Mouse (Mus musculus) layer of hippocampus, postnatal 25 days (tissue): ENCODE data around the gene Pla2g5. TPM values are rescaled to one million over a fixed set of nuclear protein-coding genes. Genes with fewer than 3 reads are reported as not detected.
A peak's percentile ranks its signal among the peaks of the same experiment; 100 is the strongest.
"Not testable (repeated sequence)": the region's sequence is repeated elsewhere in the genome, so short reads cannot be mapped to it uniquely, and the experiment has no call there.

Experiments used
- DNase-seq, 2 experiments: peaks; one replicate each; pipeline ENCODE4 v3.0.0; 2022; ENCODE audit warnings: mixed read lengths in 2 of 2, low spot score in 1 of 2; ENCODE audit errors: extremely low spot score in 1 of 2
- total RNA-seq, 2 experiments: library from RNA; stranded (reverse); gene quantifications; 2 replicates each; pipeline ENCODE4 v1.2.3; 2021

The Pla2g5 gene
- 1 to 10 TPM in 1 of 2 experiments, under 1 TPM in 1; 0.76 to 1.1 TPM for total RNA-seq

DNA sequence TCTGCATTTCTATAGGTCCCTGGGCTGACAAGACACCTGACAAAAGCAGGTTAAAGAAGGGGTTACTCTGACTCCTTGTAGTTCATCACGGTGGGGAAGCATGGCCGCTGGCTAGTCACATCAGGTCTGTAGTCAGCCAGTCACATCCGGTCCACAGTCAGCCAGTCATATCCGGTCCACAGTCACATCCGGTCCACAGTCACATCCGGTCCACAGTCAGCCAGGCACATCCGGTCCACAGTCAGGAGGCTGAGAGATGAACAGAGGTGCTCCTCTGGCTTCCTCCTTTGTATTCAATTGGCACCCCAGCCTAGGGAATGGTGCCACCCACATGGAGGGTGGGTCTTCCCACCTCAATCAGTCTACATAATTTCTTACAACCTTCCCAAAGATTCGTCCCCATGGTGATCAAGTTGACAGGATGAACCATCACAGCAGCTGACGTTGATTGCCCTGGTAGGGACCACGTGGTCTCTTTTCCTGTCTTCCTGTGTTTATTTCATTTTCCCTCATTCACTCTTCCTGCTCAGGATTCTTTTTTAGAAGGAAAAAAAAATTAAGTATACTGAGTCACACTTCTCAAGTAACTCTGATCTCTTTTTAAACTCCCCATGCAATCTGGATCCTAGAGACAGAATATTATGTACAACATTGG is at the start of gene Pla2g5:
Gene Pla2g5, minus strand, starts transcription at position 139 of the 655 bp plus-strand sequence.
- no peak for DNase-seq

GRCm38 (mm10) chr4:138905624-138906337 is 42.5 kb upstream of the Pla2g5 start:
- no peak for DNase-seq

GRCm38 (mm10) chr4:138899361-138899760 is 36.1 kb upstream of the Pla2g5 start:
- no peak for DNase-seq

GRCm38 (mm10) chr4:138893789-138894188 is 30.5 kb upstream of the Pla2g5 start:
- not testable (repeated sequence) for DNase-seq

- DNase-seq: no peak
Observed at GRCm38 (mm10) chr4:138892655-138893054, 29.4 kb upstream of the Pla2g5 start.

DNA sequence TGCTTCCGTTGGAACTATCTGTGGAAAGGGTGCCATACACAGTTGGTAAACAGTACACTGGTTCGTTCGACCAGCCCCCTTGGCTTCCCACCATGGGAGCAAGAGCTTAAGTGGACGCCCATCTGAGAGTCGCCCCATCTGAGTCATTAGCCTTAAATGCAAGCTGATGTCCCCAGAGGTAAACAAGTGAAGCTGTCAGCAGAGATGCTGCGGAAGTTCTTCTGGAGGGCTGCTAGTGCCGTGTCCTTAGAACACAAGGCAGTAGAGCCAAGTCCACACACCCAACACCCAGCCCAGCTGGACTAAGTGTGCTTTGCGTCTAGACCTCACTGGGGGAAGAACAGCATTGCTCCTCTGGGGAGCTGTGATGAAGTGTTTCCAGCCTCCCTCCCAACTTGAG is 26.4 kb upstream of the Pla2g5 start:
- DNase-seq: no peak

DNA sequence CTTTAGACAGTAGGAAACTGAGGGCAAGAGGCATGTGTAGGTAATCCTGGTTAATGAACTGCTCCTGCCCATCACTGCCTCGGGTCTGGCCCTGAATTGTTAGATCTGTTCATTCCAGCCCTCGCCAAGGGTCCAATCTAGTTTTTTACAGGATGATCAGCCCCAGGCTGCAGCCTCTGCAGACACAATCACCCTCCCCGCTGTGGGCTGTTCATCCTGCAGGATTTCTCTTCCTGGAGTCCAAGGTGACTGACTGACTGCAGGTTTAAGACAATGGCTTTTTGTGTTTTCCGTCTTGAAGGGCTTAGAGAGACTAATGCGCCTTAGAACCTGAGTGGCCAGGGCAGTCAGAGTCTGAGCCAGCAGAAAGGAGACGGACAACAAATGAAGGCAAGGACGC is 25.9 kb upstream of the Pla2g5 start:
- no peak for DNase-seq

- peak; percentile 86 to 99 for DNase-seq
Observed at GRCm38 (mm10) chr4:138884261-138884660, 21.0 kb upstream of the Pla2g5 start.

- DNase-seq: no peak
Observed at GRCm38 (mm10) chr4:138882179-138882578, 18.9 kb upstream of the Pla2g5 start.

DNA sequence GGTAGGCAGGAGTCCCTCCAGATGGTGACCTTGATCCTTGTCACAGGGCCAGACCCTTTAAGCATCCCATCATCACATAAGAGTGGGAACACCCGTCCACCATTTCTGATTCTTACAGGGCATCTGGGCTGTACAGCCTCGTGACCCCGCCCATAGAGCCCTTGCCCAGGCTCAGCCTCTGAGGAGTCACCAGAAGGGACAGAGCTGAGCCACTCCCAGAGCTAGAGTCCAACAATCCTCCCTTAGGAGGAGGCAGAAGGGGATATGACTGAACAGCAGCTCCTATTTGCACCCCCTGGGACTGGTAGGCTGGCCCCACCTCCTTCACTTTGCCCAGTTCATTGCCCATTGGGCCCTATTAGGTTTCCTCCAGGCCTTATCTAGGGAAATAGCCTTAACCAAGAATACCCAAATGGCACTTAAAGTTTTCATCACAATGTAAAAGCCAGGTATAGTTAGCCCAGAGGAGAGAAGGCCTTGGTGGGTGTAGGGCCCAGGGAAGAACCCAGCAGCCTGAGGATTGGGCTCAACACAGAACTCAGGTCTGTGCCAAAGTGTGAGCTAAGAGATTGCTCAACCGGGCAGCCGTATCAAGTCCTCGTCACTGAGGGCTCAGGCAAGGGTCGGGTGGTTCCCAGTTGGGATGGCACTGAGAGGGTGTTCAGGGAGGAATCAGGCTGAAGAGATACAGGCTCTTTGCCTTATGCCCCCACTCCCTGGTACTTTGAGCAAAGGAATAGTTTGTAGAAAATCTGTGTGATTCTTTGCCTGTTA is 17.7 kb upstream of the Pla2g5 start:
- no peak for DNase-seq

- DNase-seq: no peak
Observed at GRCm38 (mm10) chr4:138879808-138880207, 16.5 kb upstream of the Pla2g5 start.

DNA sequence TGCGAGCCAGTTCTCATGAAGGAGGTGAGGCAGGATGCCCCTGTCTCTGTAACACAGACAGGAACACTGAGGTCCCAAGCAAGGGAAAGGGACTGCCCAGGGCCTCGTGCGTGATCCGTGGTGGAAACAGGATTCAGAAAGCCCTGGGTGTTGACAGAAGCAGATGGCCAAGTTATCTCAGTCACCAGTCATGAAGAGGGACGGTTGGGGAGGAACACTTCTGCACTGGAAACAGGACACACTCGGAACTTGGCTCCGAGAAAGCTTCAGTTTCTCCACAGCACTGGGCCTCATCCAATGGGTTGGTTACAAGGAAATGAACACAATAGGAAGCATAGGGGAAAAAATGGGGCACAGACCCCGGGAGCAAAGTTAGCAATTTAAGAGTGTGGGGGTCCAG is 15.5 kb upstream of the Pla2g5 start:
- DNase-seq: no peak

DNA sequence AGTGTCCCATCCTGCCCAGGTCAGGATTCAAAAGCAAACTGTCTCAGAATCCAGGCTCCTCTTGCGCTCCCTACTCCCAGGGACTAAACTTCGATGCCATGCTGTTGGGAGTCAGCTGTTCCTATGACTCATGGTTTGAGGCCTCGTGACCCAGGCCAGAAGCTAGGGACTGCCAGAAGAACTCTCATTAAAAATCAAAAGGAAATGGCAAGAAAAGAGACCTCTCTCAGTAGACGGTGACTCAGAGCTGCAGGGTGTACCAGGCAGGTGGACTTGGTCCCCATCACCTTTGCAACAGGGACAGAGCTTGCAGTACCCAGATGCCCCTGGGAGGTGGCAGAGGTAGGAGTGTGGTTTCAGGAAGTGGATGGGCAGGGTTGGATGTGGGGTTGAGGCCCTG is 14.4 kb upstream of the Pla2g5 start, which contains the start of gene Pla2g2e:
Gene Pla2g2e, plus strand, starts transcription at position 212 of the 400 bp plus-strand sequence.
- no peak for DNase-seq

DNA sequence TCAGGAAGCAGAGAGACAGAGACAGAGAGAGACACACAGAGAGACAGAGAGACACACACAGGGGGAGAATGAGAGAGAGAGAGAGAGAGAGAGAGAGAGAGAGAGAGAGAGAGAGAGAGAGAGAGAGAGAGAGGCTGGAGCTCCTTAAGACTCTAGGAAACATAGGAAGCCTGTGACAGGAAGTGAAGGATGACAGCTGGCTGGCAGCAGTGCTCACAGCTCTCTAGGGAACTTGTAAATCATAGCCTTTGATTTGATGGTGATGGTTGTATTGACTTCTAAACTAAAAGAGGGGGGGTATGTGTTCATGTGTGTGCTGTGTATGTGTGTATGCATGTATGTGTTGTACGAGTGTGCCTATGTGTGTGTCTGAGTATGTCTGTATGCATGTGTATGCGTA is 12.7 kb upstream of the Pla2g5 start:
- DNase-seq: no peak

GRCm38 (mm10) chr4:138875275-138875674 is 12.0 kb upstream of the Pla2g5 start:
- not testable (repeated sequence) for DNase-seq

- DNase-seq: no peak
Observed at GRCm38 (mm10) chr4:138873864-138874263, 10.6 kb upstream of the Pla2g5 start, which contains the start of gene Gm13030. Gm13030 (minus strand) TSS chr4:138873964.

DNA sequence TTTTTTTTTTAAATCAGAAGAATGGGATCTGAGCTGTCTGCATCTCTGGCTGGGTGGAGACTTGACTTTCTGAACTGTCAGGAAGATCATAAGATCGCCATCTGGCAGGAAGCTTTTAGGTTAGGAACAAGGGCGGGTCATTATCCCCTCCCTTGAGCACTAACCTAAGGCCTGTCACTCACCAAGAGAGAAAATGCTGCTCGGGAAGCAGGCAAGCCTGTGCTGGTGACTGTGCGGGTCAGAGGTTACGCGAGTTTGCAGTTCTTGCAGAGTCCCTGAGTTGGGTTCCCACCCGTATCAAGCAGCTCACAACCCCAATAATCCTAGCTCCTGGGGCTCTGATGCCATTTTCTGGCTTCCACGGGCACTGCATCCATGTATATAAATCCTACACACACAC is 5.4 kb upstream of the Pla2g5 start:
- no peak for DNase-seq

GRCm38 (mm10) chr4:138866413-138866812 is 3.1 kb upstream of the Pla2g5 start:
- DNase-seq: peak in 1 of 2 experiments; percentile 85

GRCm38 (mm10) chr4:138865991-138866390 is 2.7 kb upstream of the Pla2g5 start:
- no peak for DNase-seq

GRCm38 (mm10) chr4:138865092-138865491 is 1.8 kb upstream of the Pla2g5 start:
- no peak for DNase-seq

DNA sequence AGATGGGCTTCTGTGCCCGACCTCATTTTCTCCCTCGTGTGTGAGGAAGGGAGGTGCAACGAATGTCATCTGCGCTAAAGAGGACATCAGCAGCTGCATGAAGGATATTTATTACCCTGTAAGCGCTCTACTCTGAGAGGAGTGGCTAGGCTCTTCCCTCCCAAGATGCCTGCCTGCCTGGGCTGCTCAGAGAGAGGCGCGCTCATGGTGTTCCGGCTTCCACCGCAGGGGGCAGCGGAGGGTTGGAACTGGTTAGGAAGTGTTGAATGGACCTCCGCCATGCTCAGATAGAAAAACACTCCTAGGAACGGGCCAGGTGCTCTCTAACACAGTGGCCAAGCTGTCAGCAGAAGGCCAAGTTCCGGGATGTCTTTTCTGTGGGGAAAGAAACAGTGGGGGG is 3.6 kb downstream of the Pla2g5 start:
- DNase-seq: peak; percentile 57 to 83
